8 mouse cellular contexts compared by ENCODE assay signal in the genomic region with DNA sequence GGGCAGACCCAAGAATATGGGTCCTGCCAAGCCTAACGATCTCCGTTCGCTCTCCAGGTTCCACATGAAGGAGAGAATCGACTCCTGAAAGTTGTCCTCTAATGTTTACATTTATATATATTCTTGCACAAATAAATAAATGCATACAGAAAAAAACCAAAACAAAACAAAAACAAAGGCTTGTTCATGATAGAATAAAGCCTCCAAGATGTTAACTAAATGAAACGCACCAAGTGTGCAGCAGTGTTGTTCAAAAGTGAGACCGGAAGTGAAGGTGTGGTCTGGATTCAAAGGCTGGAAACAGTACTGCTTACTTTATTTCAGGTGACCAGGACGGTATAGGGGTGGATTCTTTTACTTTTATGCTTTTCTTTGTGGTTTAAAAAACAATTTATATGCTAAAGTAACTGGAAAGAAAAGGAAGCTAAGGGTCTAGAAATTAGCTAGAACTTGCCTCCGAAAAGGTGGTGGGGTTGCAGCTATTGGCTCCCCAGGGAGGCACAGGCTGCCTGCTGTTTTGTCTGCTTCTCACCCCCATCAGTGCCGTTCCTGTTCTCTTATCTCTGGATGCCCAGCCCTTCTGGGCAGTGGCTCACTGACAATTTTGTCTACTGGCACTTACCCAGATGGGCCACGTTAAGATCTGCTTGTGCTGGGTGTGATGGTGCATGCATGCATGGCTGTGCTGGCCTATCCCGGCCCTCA. TPM values are rescaled to one million over a fixed set of nuclear protein-coding genes. Genes with fewer than 3 reads are reported as not detected.
DNase-seq lines count a peak whose midpoint lies in the region; ATAC-seq and TF ChIP-seq lines count a peak whose summit lies in the region.

No protein-coding gene starts in this region.

- H3K36me3 ChIP-seq in kidney, adult 2 months (ENCODE audit: control insufficient read depth, insufficient read depth, low read length) = peaks cover 2% of the 10 kb centered on the region; the same call in 1 of the 2 replicates
- peaks cover 26% of the 10 kb centered on the region for H3K36me3 ChIP-seq in forebrain, embryonic 10.5 days (replicated peaks)
- peaks cover 11% of the 10 kb centered on the region for H3K36me3 ChIP-seq in hindbrain, embryonic 16.5 days (ENCODE audit: control insufficient read depth, insufficient read depth, low read length)

- no peak for TF ChIP-seq POLR2A in kidney, adult 2 months (IDR thresholded peaks at IDR 0.05; ENCODE audit: low read depth, low read length)
- no peak for TF ChIP-seq POLR2A in bone marrow, adult 2 months (IDR thresholded peaks at IDR 0.05; ENCODE audit: borderline replicate concordance, control insufficient read depth, low read depth, low read length)

- H3K4me3 ChIP-seq in kidney, adult 2 months (ENCODE audit: insufficient read depth, low read depth, low read length) = peak overlapping the region; percentile 98
- peak overlapping the region; percentile 100 for H3K4me3 ChIP-seq in bone marrow, adult 2 months (replicated peaks; ENCODE audit: control insufficient read depth, low read depth, low read length)
- peak overlapping the region; percentile 89 for H3K4me3 ChIP-seq in forebrain, embryonic 10.5 days
- H3K4me3 ChIP-seq in hindbrain, embryonic 16.5 days (ENCODE audit: low read length) = peak overlapping the region; percentile 99

- no peak for DNase-seq in kidney, adult 2 months
- DNase-seq in kidney, adult 18-20 months = no peak
- no peak for DNase-seq in forebrain, embryonic 10.5 days (ENCODE audit: extremely low spot score, low spot score)
- DNase-seq in lung, postnatal 10 days = peak; percentile 25
- DNase-seq in spleen, postnatal 4 days (ENCODE audit: low spot score in 2 of 2) = peak; percentile 72 to 73
- no peak for DNase-seq in embryo, embryonic 9.5 days (ENCODE audit: extremely low spot score)

- peak overlapping the region; percentile 93 for H3K27ac ChIP-seq in kidney, adult 2 months (ENCODE audit: insufficient read depth, low read depth, low read length)
- peak overlapping the region; percentile 26 for H3K27ac ChIP-seq in bone marrow, adult 2 months (ENCODE audit: control insufficient read depth, insufficient read depth, low read depth, low read length, poor library complexity)
- H3K27ac ChIP-seq in forebrain, embryonic 10.5 days = peak overlapping the region; percentile 98
- no peak overlapping the region for H3K27ac ChIP-seq in hindbrain, embryonic 16.5 days (ENCODE audit: low read depth, low read length)

- H3K27me3 ChIP-seq in kidney, adult 2 months (replicated peaks; ENCODE audit: control insufficient read depth, insufficient read depth, low read length) = no peaks in the 10 kb centered on the region
- H3K27me3 ChIP-seq in forebrain, embryonic 10.5 days (ENCODE audit: poor library complexity, severe bottlenecking) = peaks cover 15% of the 10 kb centered on the region; the same call in 1 of the 2 replicates
- H3K27me3 ChIP-seq in hindbrain, embryonic 16.5 days (replicated peaks; ENCODE audit: control insufficient read depth, insufficient read depth, low read length) = no peaks in the 10 kb centered on the region

- peak overlapping the region; percentile 88 for H3K4me2 ChIP-seq in hindbrain, embryonic 16.5 days (ENCODE audit: low read length)

- H3K9me3 ChIP-seq in forebrain, embryonic 10.5 days = peaks cover 9% of the 10 kb centered on the region
- no peaks in the 10 kb centered on the region for H3K9me3 ChIP-seq in hindbrain, embryonic 16.5 days (ENCODE audit: control insufficient read depth, low read length)

- TF ChIP-seq CTCF in kidney, adult 2 months (conservative IDR thresholded peaks at IDR 0.05; ENCODE audit: insufficient read depth, insufficient read length, low read depth, low read length) = no peak
- no peak for TF ChIP-seq CTCF in bone marrow, adult 2 months (IDR thresholded peaks at IDR 0.05; ENCODE audit: control insufficient read depth, insufficient read depth, low read length)

- peaks cover 5% of the 10 kb centered on the region; the same call in 1 of the 2 replicates for H3K4me1 ChIP-seq in kidney, adult 2 months (ENCODE audit: control insufficient read depth, insufficient read depth, low read length)
- no peaks in the 10 kb centered on the region; the same call in 1 of the 2 replicates for H3K4me1 ChIP-seq in bone marrow, adult 2 months (ENCODE audit: control insufficient read depth, insufficient read depth, low read length)
- H3K4me1 ChIP-seq in forebrain, embryonic 10.5 days = peaks cover 23% of the 10 kb centered on the region
- H3K4me1 ChIP-seq in hindbrain, embryonic 16.5 days (ENCODE audit: control insufficient read depth, insufficient read depth, low read depth, low read length) = peaks cover 14% of the 10 kb centered on the region

- H3K9ac ChIP-seq in hindbrain, embryonic 16.5 days (ENCODE audit: low read depth, low read length) = peak overlapping the region; percentile 98

- 12% methylated on average over 11 of the region's 11 CpGs for WGBS in kidney, adult 2 months
- 5% methylated on average over 11 of the region's 11 CpGs for WGBS in bone marrow, adult 2 months
- WGBS in forebrain, embryonic 10.5 days = 39% methylated on average over 11 of the region's 11 CpGs
- 39% methylated on average over 11 of the region's 11 CpGs for WGBS in hindbrain, embryonic 16.5 days

- ATAC-seq in hindbrain, embryonic 16.5 days = no peak; the same call in 1 of the 2 replicates

RNA-seq across cellular contexts. Expression of gene Brd7, which starts 0.6 kb away (rescaled TPM):
- 23.9 and 25.6 TPM in 2 replicates for polyA plus RNA-seq in kidney, adult 2 months (2012; rRNA removed)
- 128 and 151 TPM in 2 replicates for polyA plus RNA-seq in bone marrow, adult 2 months (2011; ENCODE audit: insufficient read depth, insufficient read length, low replicate concordance, missing spikeins)
- polyA plus RNA-seq in forebrain, embryonic 10.5 days (2016; fragmentation: Nextera tagmentation; extraction: Ambion mirVana) = 78.7 and 87.8 TPM in 2 replicates
- polyA plus RNA-seq in hindbrain, embryonic 16.5 days (2015; fragmentation: Nextera tagmentation; extraction: Ambion mirVana) = 37.6 and 58.2 TPM in 2 replicates

Comparison
In these comparisons a context has a peak if more than half of its experiments do, and no peak if none do; other contexts are left out.
1. DNase-seq: peak in lung, postnatal 10 days (single experiment) and spleen, postnatal 4 days (2 of 2); none in kidney, adult 2 months (single experiment), kidney, adult 18-20 months (single experiment), forebrain, embryonic 10.5 days (single experiment) and embryo, embryonic 9.5 days (single experiment).
2. Peak in every context shown above with its lines, with median percentiles within 50 percentile points of each other: H3K4me3 ChIP-seq.